Comparison of ENCODE assay signal across 8 mouse cellular contexts in the genomic region with DNA sequence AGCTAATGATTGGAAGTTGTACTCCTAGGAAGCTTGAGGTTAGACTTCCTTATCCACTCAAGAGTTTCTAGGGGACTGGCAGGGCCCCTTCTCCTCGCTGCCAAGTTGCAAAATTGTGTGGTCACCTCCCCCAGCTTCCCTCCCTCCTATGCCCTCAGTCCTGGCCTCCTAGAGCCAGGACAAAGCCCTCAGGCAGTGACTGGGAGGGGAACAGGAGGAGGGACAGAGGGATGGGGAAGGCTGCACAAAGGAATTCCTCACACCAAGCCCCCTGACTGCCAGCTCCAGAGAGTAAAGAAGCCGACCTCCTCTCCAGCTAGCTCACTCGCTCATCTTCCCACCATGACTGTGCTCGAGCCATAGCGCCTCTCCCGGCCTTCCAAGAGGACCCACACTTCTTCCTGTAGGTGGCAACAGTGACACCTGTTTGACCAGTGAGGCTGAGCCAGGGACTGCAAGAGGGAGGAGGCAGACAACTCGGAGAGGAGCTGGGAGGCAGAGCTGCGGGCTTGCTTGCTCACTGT. TPM values are rescaled to one million over a fixed set of nuclear protein-coding genes. Genes with fewer than 3 reads are reported as not detected.
A peak's percentile ranks its signal among the peaks of the same experiment; 100 is the strongest.
DNase-seq lines count a peak whose midpoint lies in the region; ATAC-seq and TF ChIP-seq lines count a peak whose summit lies in the region.

Gene Gdpd2, plus strand, starts transcription at position 209 of the 524 bp plus-strand sequence.

- H3K27ac ChIP-seq in heart, embryonic 11.5 days (ENCODE audit: low read depth, low read length): no peak within 1 kb of the TSS
- H3K27ac ChIP-seq in kidney, embryonic 15.5 days: no peak within 1 kb of the TSS
- H3K27ac ChIP-seq in liver, postnatal 0 days (ENCODE audit: low read depth): no peak within 1 kb of the TSS
- H3K27ac ChIP-seq in neural tube, embryonic 14.5 days (ENCODE audit: low read depth, low read length): 0 out of 2 replicates have a peak within 1 kb of the TSS, but pooled peaks have one; percentile 39

- peak within 1 kb of the TSS; percentile 19; the same call in 1 of the 2 replicates for H3K4me3 ChIP-seq in heart, embryonic 11.5 days (ENCODE audit: low read depth, low read length)
- peak within 1 kb of the TSS; percentile 17 for H3K4me3 ChIP-seq in kidney, embryonic 15.5 days (replicated peaks)
- no peak within 1 kb of the TSS for H3K4me3 ChIP-seq in liver, postnatal 0 days (ENCODE audit: low read depth, low read length)
- H3K4me3 ChIP-seq in neural tube, embryonic 14.5 days (ENCODE audit: low read depth, low read length): peak within 1 kb of the TSS; percentile 20

- no peaks in the 10 kb centered on the region for H3K4me1 ChIP-seq in heart, embryonic 11.5 days (ENCODE audit: control insufficient read depth, insufficient read depth, low read length)
- H3K4me1 ChIP-seq in kidney, embryonic 15.5 days: peaks cover 12% of the 10 kb centered on the region
- no peaks in the 10 kb centered on the region for H3K4me1 ChIP-seq in liver, postnatal 0 days (ENCODE audit: insufficient read depth)
- no peaks in the 10 kb centered on the region for H3K4me1 ChIP-seq in neural tube, embryonic 14.5 days (ENCODE audit: control insufficient read depth, insufficient read depth, low read length)

- peak; percentile 50 for TF ChIP-seq CTCF in liver, postnatal 0 days (IDR thresholded peaks at IDR 0.05; ENCODE audit: low read depth)

- H3K27me3 ChIP-seq in heart, embryonic 11.5 days (ENCODE audit: control insufficient read depth, insufficient read depth, low read length): peaks cover 15% of the 10 kb centered on the region
- H3K27me3 ChIP-seq in kidney, embryonic 15.5 days: peaks cover 62% of the 10 kb centered on the region
- H3K27me3 ChIP-seq in liver, postnatal 0 days (ENCODE audit: insufficient read depth, low read length): no peaks in the 10 kb centered on the region
- no peaks in the 10 kb centered on the region for H3K27me3 ChIP-seq in neural tube, embryonic 14.5 days (ENCODE audit: control insufficient read depth, insufficient read depth, low read length)

- no peak for ATAC-seq in heart, embryonic 11.5 days (replicated peaks; ENCODE audit: insufficient number of reproducible peaks, low FRiP score, low TSS enrichment)
- peak; percentile 88 for ATAC-seq in kidney, embryonic 15.5 days (replicated peaks; ENCODE audit: low FRiP score)
- ATAC-seq in liver, postnatal 0 days: 0 out of 2 replicates have a peak, but pooled peaks have one; percentile 47
- ATAC-seq in neural tube, embryonic 14.5 days (ENCODE audit: low read depth): peak; percentile 86

- H3K9ac ChIP-seq in heart, embryonic 11.5 days (ENCODE audit: low read depth, low read length): no peak within 1 kb of the TSS
- no peak within 1 kb of the TSS for H3K9ac ChIP-seq in kidney, embryonic 15.5 days
- H3K9ac ChIP-seq in liver, postnatal 0 days (replicated peaks): no peak within 1 kb of the TSS
- peak within 1 kb of the TSS; percentile 32; the same call in 1 of the 2 replicates for H3K9ac ChIP-seq in neural tube, embryonic 14.5 days (replicated peaks; ENCODE audit: low read depth, low read length)

- DNase-seq in right cerebral cortex, postnatal 10 days (ENCODE audit: low spot score in 2 of 2): peak; percentile 47 to 48
- no peak for DNase-seq in right cerebral cortex, postnatal 4 days
- DNase-seq in embryo, embryonic 10 days (ENCODE audit: low spot score): peak; percentile 69
- peak; percentile 24 for DNase-seq in liver, postnatal 0 days
- no peak for DNase-seq in adipocyte (ENCODE audit: low spot score)

- WGBS in heart, embryonic 11.5 days (ENCODE audit: insufficient replicate concordance): 12% methylated on average over 8 of the region's 8 CpGs
- 17% methylated on average over 8 of the region's 8 CpGs for WGBS in kidney, embryonic 15.5 days
- 18% methylated on average over 8 of the region's 8 CpGs for WGBS in liver, postnatal 0 days (ENCODE audit: insufficient replicate concordance)
- WGBS in neural tube, embryonic 14.5 days: 44% methylated on average over 8 of the region's 8 CpGs

- no peak for TF ChIP-seq EP300 in liver, postnatal 0 days (IDR thresholded peaks at IDR 0.05; ENCODE audit: low read depth)

- no peaks in the 10 kb centered on the region for H3K9me3 ChIP-seq in heart, embryonic 11.5 days (replicated peaks; ENCODE audit: control insufficient read depth, low read length)
- H3K9me3 ChIP-seq in kidney, embryonic 15.5 days (replicated peaks): no peaks in the 10 kb centered on the region
- H3K9me3 ChIP-seq in liver, postnatal 0 days (ENCODE audit: low read length): no peaks in the 10 kb centered on the region
- no peaks in the 10 kb centered on the region for H3K9me3 ChIP-seq in neural tube, embryonic 14.5 days (ENCODE audit: control insufficient read depth, low read length)

- H3K36me3 ChIP-seq in heart, embryonic 11.5 days (ENCODE audit: control insufficient read depth, insufficient read depth, low read length): no peaks in the 10 kb centered on the region
- H3K36me3 ChIP-seq in kidney, embryonic 15.5 days: peaks cover 27% of the 10 kb centered on the region
- H3K36me3 ChIP-seq in liver, postnatal 0 days (replicated peaks; ENCODE audit: insufficient read depth, low read length): peaks cover 9% of the 10 kb centered on the region; the same call in 1 of the 2 replicates
- no peaks in the 10 kb centered on the region for H3K36me3 ChIP-seq in neural tube, embryonic 14.5 days (ENCODE audit: control insufficient read depth, insufficient read depth, low read length)

- H3K4me2 ChIP-seq in heart, embryonic 11.5 days: peak within 1 kb of the TSS; percentile 58
- peak within 1 kb of the TSS; percentile 56 for H3K4me2 ChIP-seq in kidney, embryonic 15.5 days
- peak within 1 kb of the TSS; percentile 50 for H3K4me2 ChIP-seq in liver, postnatal 0 days (ENCODE audit: low read depth, low read length)
- peak within 1 kb of the TSS; percentile 40 for H3K4me2 ChIP-seq in neural tube, embryonic 14.5 days (ENCODE audit: low read depth, low read length)

RNA-seq across cellular contexts. Expression of gene Gdpd2, which starts in this region (rescaled TPM):
- 0.52 and 0.58 TPM in 2 replicates for polyA plus RNA-seq in heart, embryonic 11.5 days (2014; fragmentation: Nextera tagmentation; extraction: Ambion mirVana)
- polyA plus RNA-seq in kidney, embryonic 15.5 days (2015; fragmentation: Nextera tagmentation; extraction: Ambion mirVana): 2.1 and 3.3 TPM in 2 replicates
- polyA plus RNA-seq in liver, postnatal 0 days (2015; fragmentation: Nextera tagmentation; extraction: Ambion mirVana): 0.04 TPM in 1 of 2 replicates, not detected in the other
- 40.8 and 43.5 TPM in 2 replicates for polyA plus RNA-seq in neural tube, embryonic 14.5 days (2014; fragmentation: Nextera tagmentation; extraction: Ambion mirVana)

Comparison
In these comparisons a context has a peak if more than half of its experiments do, and no peak if none do; other contexts are left out.
1. DNase-seq: peak in right cerebral cortex, postnatal 10 days (2 of 2) and embryo, embryonic 10 days (single experiment); none in right cerebral cortex, postnatal 4 days (single experiment) and adipocyte (single experiment).
2. Peak in DNase-seq, ATAC-seq and H3K4me2 ChIP-seq in liver, postnatal 0 days; RNA of the gene not detected or under 1 TPM.
3. Peak in every context shown above with its lines, with median percentiles within 50 percentile points of each other: H3K4me2 ChIP-seq.